Mouse (Mus musculus): ENCODE data around the gene Ska2. TPM values are rescaled to one million over a fixed set of nuclear protein-coding genes. Genes with fewer than 3 reads are reported as not detected.

Gene Ska2
- polyA plus RNA-seq, 1 experiment from 2014 or later = 110 TPM

- 3% methylated on average over 9 of the region's 9 CpGs for WGBS
- peaks cover 41% of the 10 kb centered on the region for H3K4me1 ChIP-seq
- peak overlapping the region; percentile 99 for H3K4me3 ChIP-seq
- H3K9me3 ChIP-seq (replicated peaks) = no peaks in the 10 kb centered on the region
- H3K4me2 ChIP-seq = peak overlapping the region; percentile 72
- peak overlapping the region; percentile 100 for H3K9ac ChIP-seq
- H3K27ac ChIP-seq = peak overlapping the region; percentile 97
- H3K36me3 ChIP-seq (ENCODE audit: poor library complexity, severe bottlenecking) = peaks cover 32% of the 10 kb centered on the region
- no peak for ATAC-seq
- H3K27me3 ChIP-seq = no peaks in the 10 kb centered on the region
These were observed 1.3 kb downstream of the Ska2 start for GRCm38 (mm10) chr11:87110172-87110909.

- Histone ChIP-seq H3K4me2 (no peak overlapping the region), H3K9me3 (replicated peaks) (no peaks in the 10 kb centered on the region), H3K36me3 (ENCODE audit: poor library complexity, severe bottlenecking) (peaks cover 68% of the 10 kb centered on the region), H3K4me1 (peaks cover 5% of the 10 kb centered on the region), H3K27ac (no peak overlapping the region), H3K27me3 (no peaks in the 10 kb centered on the region), H3K9ac (no peak overlapping the region), H3K4me3 (no peak overlapping the region)
- 85% methylated on average over 8 of the region's 8 CpGs for WGBS
- no peak for ATAC-seq
These were observed 12.8 kb downstream of the Ska2 start for GRCm38 (mm10) chr11:87121864-87122263.

GRCm38 (mm10) chr11:87125562-87125961 is 16.5 kb downstream of the Ska2 start:
- 46% methylated on average over 4 of the region's 4 CpGs for WGBS
- H3K9me3 ChIP-seq (replicated peaks) = no peaks in the 10 kb centered on the region
- peak overlapping the region; percentile 69 for H3K4me2 ChIP-seq
- peak overlapping the region; percentile 95; the same call in 1 of the 2 replicates for H3K4me3 ChIP-seq
- no peak overlapping the region for H3K9ac ChIP-seq
- H3K27me3 ChIP-seq = no peaks in the 10 kb centered on the region
- peak overlapping the region; percentile 93; the same call in 1 of the 2 replicates for H3K27ac ChIP-seq
- H3K4me1 ChIP-seq = peaks cover 23% of the 10 kb centered on the region
- ATAC-seq = no peak
- H3K36me3 ChIP-seq (ENCODE audit: poor library complexity, severe bottlenecking) = peaks cover 44% of the 10 kb centered on the region

DNA sequence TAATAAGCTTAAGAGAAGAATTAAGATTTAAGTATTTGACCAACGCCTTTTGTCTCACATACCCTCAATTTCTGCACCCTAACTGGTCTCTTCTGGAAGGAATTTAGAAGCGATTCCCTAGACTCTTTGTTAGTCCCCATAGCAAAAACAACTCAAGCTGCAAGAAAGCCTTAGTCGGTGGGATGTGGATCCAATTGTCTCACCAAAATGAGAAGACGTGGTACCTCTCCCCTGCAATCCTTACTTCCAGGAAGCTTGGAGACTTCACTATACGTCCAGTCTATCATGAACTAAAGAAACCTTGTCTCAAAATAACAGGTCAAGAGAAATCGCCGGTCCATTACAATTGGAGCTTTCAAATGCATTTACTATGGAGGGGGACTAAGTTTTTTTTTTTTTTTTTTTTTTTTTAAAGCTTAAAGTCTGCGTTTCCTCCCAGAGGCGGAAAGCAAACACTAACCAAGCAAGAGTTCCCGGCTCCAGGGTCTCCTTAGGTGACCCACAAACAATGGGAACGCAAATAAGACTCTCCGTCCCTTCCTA is 17.3 kb downstream of the Ska2 start:
- H3K9ac ChIP-seq = peak overlapping the region; percentile 92
- no peaks in the 10 kb centered on the region for H3K27me3 ChIP-seq
- ATAC-seq = no peak
- H3K9me3 ChIP-seq (replicated peaks) = no peaks in the 10 kb centered on the region
- H3K4me1 ChIP-seq = peaks cover 23% of the 10 kb centered on the region
- H3K36me3 ChIP-seq (ENCODE audit: poor library complexity, severe bottlenecking) = peaks cover 41% of the 10 kb centered on the region
- H3K4me2 ChIP-seq = peak overlapping the region; percentile 69
- H3K4me3 ChIP-seq = peak overlapping the region; percentile 95
- WGBS = 1% methylated on average over 12 of the region's 12 CpGs
- H3K27ac ChIP-seq = peak overlapping the region; percentile 93

GRCm38 (mm10) chr11:87126824-87127816 is 18.1 kb downstream of the Ska2 start, which contains the start of gene Trim37:
Gene Trim37 (plus strand): TSS chr11:87127077.
- peak; percentile 93 for ATAC-seq
- Histone ChIP-seq H3K27ac (peak within 1 kb of the TSS; percentile 93), H3K36me3 (ENCODE audit: poor library complexity, severe bottlenecking) (peaks cover 38% of the 10 kb centered on the region), H3K4me3 (peak within 1 kb of the TSS; percentile 95), H3K9me3 (replicated peaks) (no peaks in the 10 kb centered on the region), H3K9ac (peak within 1 kb of the TSS; percentile 92), H3K4me1 (peaks cover 23% of the 10 kb centered on the region), H3K4me2 (peak within 1 kb of the TSS; percentile 69), H3K27me3 (no peaks in the 10 kb centered on the region)
- under 1% methylated on average over 95 of the region's 105 CpGs for WGBS

- H3K36me3 ChIP-seq (ENCODE audit: poor library complexity, severe bottlenecking) = peaks cover 41% of the 10 kb centered on the region
- no peak overlapping the region for H3K4me2 ChIP-seq
- H3K4me3 ChIP-seq = no peak overlapping the region
- H3K4me1 ChIP-seq = no peaks in the 10 kb centered on the region
- no peaks in the 10 kb centered on the region for H3K9me3 ChIP-seq (replicated peaks)
- 86% methylated on average over 4 of the region's 4 CpGs for WGBS
- ATAC-seq = no peak
- H3K9ac ChIP-seq = no peak overlapping the region
- no peaks in the 10 kb centered on the region for H3K27me3 ChIP-seq
- no peak overlapping the region for H3K27ac ChIP-seq
These were observed 27.2 kb downstream of the Ska2 start for GRCm38 (mm10) chr11:87136233-87136632.

GRCm38 (mm10) chr11:87158012-87158411 is 49.0 kb downstream of the Ska2 start:
- Histone ChIP-seq H3K36me3 (ENCODE audit: poor library complexity, severe bottlenecking) (peaks cover 54% of the 10 kb centered on the region), H3K9me3 (replicated peaks) (no peaks in the 10 kb centered on the region), H3K27ac (no peak overlapping the region), H3K4me1 (no peaks in the 10 kb centered on the region), H3K4me3 (no peak overlapping the region), H3K4me2 (no peak overlapping the region), H3K27me3 (no peaks in the 10 kb centered on the region), H3K9ac (no peak overlapping the region)
- ATAC-seq = no peak
- WGBS = 95% methylated on average over 2 of the region's 2 CpGs

DNA sequence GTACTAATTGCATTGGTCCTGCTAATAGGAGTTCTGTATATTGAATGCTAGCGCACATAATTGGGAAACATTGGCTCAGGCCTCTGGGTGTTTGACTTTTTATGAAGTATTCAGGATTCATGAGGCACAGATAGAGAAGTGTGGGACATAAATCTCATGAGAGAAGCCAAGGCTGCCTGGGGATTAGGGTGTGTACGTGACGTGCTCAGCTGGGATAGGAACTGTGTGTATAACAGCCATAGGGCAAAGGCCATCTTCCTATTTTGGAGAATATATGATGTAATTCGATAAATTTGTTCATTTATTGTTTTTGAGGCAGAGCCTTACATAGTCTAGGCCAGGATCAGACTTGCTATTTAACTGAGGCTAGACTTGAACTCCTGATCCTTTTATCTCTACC is 53.7 kb downstream of the Ska2 start:
- Histone ChIP-seq H3K27ac (no peak overlapping the region), H3K4me3 (no peak overlapping the region), H3K27me3 (no peaks in the 10 kb centered on the region), H3K9ac (no peak overlapping the region), H3K9me3 (replicated peaks) (no peaks in the 10 kb centered on the region), H3K36me3 (ENCODE audit: poor library complexity, severe bottlenecking) (peaks cover 65% of the 10 kb centered on the region), H3K4me1 (no peaks in the 10 kb centered on the region), H3K4me2 (no peak overlapping the region)
- 91% methylated on average over 4 of the region's 4 CpGs for WGBS
- ATAC-seq = no peak

DNA sequence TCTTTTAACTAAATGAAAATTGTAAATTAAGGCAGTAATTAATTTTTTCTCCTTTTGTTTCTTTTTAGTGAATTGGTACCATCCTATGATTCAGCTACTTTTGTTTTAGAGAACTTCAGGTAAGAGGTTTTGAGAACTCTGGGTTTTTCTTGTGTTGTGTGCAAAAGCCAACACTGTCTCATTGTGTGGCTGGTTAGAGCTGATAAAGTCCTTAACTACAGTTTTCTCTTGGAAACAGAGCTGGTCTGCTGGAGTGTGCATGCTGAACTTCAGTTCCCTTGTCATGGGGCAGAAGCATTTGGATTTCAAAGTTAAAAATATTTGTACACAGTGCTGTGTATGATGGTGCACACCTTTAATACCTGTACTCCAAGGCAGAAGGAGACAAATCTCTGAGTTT is 54.7 kb downstream of the Ska2 start:
- Histone ChIP-seq H3K9me3 (replicated peaks) (no peaks in the 10 kb centered on the region), H3K4me3 (no peak overlapping the region), H3K36me3 (ENCODE audit: poor library complexity, severe bottlenecking) (peaks cover 71% of the 10 kb centered on the region), H3K27me3 (no peaks in the 10 kb centered on the region), H3K27ac (no peak overlapping the region), H3K4me1 (no peaks in the 10 kb centered on the region), H3K9ac (no peak overlapping the region), H3K4me2 (no peak overlapping the region)
- no peak for ATAC-seq

DNA sequence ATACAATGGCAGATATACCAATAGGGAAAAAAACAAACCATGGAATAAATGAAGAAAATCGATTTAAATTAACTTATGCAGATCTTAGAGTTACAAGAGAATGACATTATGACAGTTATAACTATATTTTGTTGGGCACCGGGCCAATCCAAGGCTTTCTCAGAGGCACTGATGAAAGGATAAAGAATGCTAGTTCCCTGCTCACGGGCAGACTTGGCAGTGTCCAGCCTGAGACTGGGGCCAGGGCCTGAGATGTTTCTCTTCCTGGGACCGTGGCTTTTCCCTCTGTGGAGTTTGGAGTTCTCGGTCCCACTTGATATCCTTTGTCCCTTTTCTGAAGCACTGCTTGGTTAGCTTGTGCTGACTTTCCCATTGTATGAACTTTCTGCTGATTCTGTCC is 64.6 kb downstream of the Ska2 start:
- Histone ChIP-seq H3K36me3 (ENCODE audit: poor library complexity, severe bottlenecking) (peaks cover 57% of the 10 kb centered on the region), H3K4me2 (no peak overlapping the region), H3K27me3 (no peaks in the 10 kb centered on the region), H3K9ac (no peak overlapping the region), H3K4me3 (no peak overlapping the region), H3K4me1 (no peaks in the 10 kb centered on the region), H3K9me3 (replicated peaks) (no peaks in the 10 kb centered on the region), H3K27ac (no peak overlapping the region)
- 84% methylated on average over 5 of the region's 5 CpGs for WGBS
- ATAC-seq = no peak
